Mouse (Mus musculus) hindlimb bud, embryonic 11.5 days (tissue): ENCODE results near the gene Selenos.

ENCODE experiments used
- DNase-seq: peaks from one replicate; pipeline ENCODE4 v3.0.0-alpha.2; 2012; ENCODE audit warnings: low read depth, low spot score; ENCODE audit errors: extremely low spot score

The Selenos gene

GRCm38 (mm10) chr7:66084546-66084945 is 5.1 kb downstream of the Selenos start:
- no peak for DNase-seq

DNA sequence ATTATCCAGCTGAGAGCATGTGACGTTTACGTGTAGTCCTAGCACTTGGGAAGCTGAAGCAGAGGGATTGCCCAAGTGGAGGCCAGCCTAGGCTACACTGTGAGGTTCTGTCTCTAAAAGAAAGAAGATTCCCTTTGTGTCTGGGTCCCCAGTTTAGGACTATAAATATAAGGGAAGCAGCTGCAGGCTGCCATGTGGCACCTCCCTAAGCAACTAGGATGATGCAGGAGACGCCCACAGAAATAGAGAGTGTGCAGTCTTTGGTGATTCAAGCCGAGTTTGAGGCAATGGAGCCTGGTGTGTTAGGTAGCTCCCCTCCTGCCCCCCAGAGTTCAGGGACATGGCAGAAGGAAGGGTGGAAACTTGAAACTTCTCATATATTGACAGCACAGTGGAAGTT is 8.2 kb downstream of the Selenos start:
- DNase-seq = no peak

- no peak for DNase-seq
These were observed 8.6 kb downstream of the Selenos start for GRCm38 (mm10) chr7:66088077-66088476.

GRCm38 (mm10) chr7:66090676-66091190 is 11.3 kb downstream of the Selenos start:
- no peak for DNase-seq

DNA sequence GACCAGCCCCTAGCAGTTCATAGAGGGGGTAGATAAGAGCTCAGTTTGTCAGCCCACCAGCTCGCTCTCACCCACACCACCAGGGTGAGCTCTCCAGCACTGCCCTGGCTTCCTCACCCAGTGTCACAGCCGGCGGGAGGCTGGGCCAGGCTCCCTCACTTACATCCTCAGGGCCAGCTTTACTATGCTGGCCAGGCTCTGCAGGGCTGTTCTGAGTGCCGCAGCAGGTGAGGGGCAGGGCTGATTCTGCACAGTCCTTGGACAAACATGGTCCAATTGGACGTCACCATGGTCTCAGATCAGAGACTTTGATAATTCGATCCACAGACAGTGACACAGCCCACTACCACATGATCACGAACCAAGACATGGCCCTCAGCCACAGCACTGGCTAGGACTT is 12.1 kb downstream of the Selenos start:
- DNase-seq = no peak

DNA sequence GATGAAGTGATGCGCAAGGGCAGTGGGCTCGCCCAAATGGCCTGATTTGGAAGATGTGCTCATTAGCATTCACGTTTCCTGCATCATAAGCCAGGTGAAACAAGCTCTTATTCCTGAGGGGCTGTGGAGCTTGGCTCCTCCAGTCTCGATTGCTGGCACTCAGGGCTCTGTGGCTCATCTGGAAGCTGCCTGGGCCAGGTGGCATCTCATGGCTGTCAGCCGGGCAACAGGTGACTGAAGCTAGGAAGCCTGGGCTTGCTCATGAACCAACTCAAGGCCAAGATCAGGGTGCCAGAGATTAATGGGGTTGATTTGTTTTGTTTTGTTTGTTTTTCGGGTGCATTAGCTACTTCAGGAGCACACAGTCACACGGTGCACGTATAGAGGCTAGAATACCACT is 13.2 kb downstream of the Selenos start:
- no peak for DNase-seq

- DNase-seq = no peak
These were observed 14.7 kb downstream of the Selenos start for GRCm38 (mm10) chr7:66094141-66094540.

DNA sequence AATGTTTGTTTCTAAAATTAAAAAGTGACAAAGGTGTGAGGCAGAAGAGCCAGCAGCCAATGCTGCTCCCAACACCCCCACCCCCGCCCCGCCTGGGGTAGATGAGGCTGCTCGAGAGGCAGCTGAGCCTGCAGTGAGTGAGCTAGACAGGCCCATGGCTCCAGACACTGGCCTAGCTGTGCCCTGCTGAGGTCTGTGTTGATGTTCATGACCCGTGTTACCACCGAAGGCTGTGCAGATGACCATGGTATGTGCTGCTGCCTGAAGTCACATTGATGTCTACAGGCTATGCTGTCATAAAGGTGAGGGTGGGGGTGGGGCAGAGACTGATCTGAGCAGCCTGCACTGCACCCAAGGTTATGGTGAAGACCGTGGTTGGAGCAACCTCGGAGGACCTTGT is 19.4 kb downstream of the Selenos start:
- no peak for DNase-seq

GRCm38 (mm10) chr7:66101866-66102265 is 22.4 kb downstream of the Selenos start:
- no peak for DNase-seq

GRCm38 (mm10) chr7:66104531-66104930 is 25.1 kb downstream of the Selenos start:
- no peak for DNase-seq

DNA sequence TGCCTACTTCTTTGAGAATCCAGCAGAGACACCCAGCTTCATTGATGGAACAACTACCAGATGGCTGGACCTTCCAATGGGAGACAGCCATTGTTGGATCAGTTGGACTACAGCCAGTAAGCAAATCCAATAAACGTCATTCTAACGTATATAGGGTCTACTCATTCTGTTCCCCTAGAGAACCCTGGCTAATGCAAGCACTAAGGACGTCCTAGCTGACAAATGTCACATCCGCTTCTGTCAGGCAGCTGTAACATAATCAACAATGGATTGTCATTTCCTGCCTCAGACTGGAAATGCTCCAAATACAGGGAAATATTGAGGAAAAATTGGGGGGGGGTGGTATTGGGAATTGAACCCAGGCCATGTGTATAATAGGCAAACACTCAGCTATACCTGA is 26.3 kb downstream of the Selenos start:
- no peak for DNase-seq

DNA sequence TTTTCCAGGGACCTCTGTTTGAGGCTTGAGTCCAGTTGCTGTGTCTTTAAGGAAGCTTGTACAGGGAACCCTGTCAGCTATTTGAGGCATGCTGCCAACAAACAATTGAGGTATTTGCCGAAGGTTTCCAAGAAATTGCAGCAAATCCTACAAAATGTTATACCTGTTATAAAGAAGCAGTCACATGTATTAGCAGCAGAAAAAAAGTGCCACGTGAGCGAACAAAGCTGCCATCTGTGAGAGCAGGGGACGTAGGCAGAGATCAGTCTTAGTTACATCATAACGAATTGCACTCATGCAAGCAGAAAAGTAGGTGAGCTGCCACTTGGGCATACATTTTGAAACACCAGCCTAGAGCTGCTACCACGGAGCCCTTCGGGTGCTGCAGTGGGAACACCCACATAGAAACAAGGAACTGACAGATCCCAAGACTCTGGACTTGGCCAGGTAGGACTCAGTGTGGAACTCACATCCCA is 27.2 kb downstream of the Selenos start:
- DNase-seq = no peak

- no peak for DNase-seq
These were observed 27.8 kb downstream of the Selenos start for GRCm38 (mm10) chr7:66107206-66107605.

- DNase-seq = no peak
These were observed 28.5 kb downstream of the Selenos start for GRCm38 (mm10) chr7:66107930-66108329.

- peak; percentile 53 for DNase-seq
These were observed 29.8 kb downstream of the Selenos start, which contains the start of gene Chsy1 for GRCm38 (mm10) chr7:66108961-66109854. TSS of gene Chsy1 (plus strand) at chr7:66109515.

DNA sequence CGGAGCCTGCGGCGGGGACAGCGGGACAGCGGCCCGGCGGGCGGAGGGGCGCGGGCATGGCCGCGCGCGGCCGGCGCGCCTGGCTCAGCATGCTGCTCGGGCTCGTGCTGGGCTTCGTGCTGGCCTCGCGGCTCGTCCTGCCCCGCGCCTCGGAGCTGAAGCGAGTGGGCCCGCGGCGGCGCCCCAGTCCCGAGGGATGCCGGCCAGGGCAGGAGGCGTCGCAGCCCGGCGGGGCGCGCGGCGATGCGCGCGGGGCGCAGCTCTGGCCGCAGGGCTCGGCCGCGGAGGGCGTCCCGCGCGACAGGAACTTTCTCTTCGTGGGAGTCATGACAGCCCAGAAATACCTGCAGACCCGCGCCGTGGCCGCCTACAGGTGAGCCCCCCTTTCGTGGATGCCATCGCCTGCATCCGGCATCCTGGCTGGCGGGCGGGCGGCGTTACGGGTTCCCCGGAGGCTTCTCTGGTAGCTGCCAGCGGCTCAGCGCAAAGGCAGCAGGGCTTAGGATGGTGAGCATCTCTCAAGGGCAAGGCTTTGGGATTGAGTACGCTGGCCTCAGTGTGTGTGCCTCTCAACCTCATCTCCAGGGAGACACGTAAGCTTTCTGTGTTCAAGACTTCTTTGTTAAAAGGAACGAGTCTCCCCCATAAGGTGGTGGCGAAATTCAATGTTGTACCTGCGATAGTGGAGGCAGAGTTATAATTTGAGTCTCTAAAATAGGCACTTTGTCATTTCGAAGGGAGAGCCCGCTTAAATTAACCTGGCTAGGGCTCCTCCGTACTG is 30.6 kb downstream of the Selenos start:
- no peak for DNase-seq

DNA sequence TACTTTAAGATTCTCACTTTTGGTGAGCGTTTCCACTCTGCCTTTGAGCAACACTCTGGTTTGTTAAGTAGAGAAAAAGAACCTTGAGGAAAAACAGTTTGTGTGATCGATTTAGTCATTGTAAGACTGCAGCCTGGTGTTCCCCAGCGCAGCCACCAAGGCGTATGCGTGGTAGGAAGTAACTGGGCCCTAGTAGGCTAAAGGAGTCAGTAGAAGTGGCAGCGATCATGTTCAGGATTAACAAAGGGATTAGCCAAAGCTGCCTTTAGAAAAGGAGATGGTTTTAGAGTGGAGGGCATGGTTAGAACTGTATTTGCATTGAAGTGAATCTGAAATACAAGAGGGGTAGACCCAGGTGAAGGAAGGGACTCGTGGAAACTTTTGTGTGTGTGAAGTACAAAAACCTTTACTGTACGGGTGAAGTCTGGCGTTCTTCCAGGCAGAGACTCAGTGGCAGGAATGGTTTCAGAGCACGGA is 31.2 kb downstream of the Selenos start:
- no peak for DNase-seq

- no peak for DNase-seq
These were observed 31.8 kb downstream of the Selenos start for GRCm38 (mm10) chr7:66111211-66111610.

GRCm38 (mm10) chr7:66113561-66113960 is 34.1 kb downstream of the Selenos start:
- no peak for DNase-seq

- no peak for DNase-seq
These were observed 36.4 kb downstream of the Selenos start for GRCm38 (mm10) chr7:66115821-66116343.

DNA sequence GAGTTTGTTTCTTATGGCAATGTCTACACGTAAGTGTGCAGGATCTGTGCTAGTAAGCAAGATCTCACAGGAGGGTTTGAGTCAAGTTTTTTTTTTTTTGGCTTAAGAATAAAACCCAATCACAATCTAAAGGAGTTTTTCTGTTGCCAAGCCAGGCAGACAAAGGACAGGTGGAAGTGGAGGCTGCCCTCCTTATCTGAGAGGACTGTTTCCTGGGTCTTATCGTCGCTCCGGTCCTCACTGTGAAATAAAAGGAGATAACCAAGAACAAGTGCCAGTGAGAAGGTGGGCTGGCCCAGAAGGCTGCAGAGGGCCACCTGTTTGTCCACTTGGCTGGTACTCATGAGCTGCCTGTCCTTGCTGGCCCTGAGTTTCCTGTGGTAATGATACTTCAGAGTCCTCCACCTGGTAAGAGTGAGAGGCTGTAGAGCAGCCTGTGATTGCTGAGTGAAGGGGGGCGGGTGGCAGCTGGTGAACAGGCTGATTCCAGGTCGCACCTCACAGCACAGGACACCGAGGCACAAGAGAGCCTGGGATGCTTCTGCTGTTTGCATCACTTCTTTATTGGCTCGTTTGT is 37.5 kb downstream of the Selenos start:
- no peak for DNase-seq
